Mouse (Mus musculus) megakaryocyte, embryonic 14.5 days (primary cell): ENCODE data around the gene Med17.

Source experiments
- FLI1 ChIP-seq: IDR thresholded peaks from 2 replicates; pipeline ENCODE4 v1.6.1; 2012; ENCODE audit warnings: low read length, inconsistent platforms, mixed read lengths
- GATA1 ChIP-seq: IDR thresholded peaks from 3 replicates; pipeline ENCODE4 v1.6.1; 2012; ENCODE audit warnings: mixed read lengths, low read length, inconsistent platforms, borderline replicate concordance

- TF ChIP-seq GATA1, result no peak
- no peak for TF ChIP-seq FLI1
Measured at GRCm38 (mm10) chr9:15318170-15318742, 38.5 kb upstream of the Med17 start.
